ENCODE assay signal across 13 mouse cellular contexts in the genomic region with DNA sequence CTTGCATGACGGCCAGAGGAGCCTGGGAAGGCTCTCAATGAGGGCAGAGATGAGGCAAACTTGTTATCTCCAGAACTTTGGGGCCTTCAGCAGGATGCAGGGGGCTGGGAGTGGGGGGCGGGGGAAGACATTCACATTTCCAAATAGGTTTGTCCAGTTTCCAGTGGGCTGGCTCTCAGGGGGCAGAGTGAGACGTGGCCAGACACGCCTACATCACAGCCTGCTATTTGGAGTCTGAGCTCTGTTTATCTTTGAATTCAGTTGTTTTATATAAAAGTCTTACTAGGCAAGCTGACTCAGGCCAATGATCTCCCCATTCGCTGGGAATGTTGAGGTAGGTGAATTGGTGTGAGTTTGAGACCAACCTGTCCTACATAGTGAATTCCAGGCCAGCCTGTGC. TPM values are rescaled to one million over a fixed set of nuclear protein-coding genes. Genes with fewer than 3 reads are reported as not detected.
DNase-seq lines count a peak whose midpoint lies in the region; ATAC-seq lines count a peak whose summit lies in the region.
"Had no signal": no experiment of that assay in that cellular context is flagged by ENCODE, and none has a peak within 500 bp of the region (broad histone marks: within the 10 kb centered on the region; RNA-seq: fewer than 3 reads in every experiment).

No protein-coding gene starts in this region.

- no peak for DNase-seq in forebrain, embryonic 11.5 days (ENCODE audit: low spot score)
- DNase-seq in forebrain, embryonic 14.5 days (ENCODE audit: low spot score): no peak
- peak; percentile 27 to 42 for DNase-seq in heart, postnatal 14 days
- DNase-seq in lung, postnatal 25 days (ENCODE audit: low spot score): peak; percentile 4
- no peak for DNase-seq in layer of hippocampus, adult 11-12 months (ENCODE audit: low spot score)
- no peak for DNase-seq in right cerebral cortex, postnatal 36 days (ENCODE audit: low spot score in 2 of 2)
- DNase-seq in frontal cortex, postnatal 14 days (ENCODE audit: low spot score in 2 of 2): no peak
- DNase-seq: B cell, adult 2 months had no signal

- H3K4me2 ChIP-seq in forebrain, embryonic 13.5 days: peak overlapping the region; percentile 36
- H3K4me2 ChIP-seq in forebrain, embryonic 11.5 days (ENCODE audit: low read depth, low read length, severe bottlenecking): no peak overlapping the region
- peak overlapping the region; percentile 38 for H3K4me2 ChIP-seq in forebrain, embryonic 14.5 days (ENCODE audit: low read length)

- H3K4me3 ChIP-seq in forebrain, embryonic 13.5 days: no peak overlapping the region
- H3K4me3 ChIP-seq in forebrain, embryonic 11.5 days (ENCODE audit: low read depth, low read length): no peak overlapping the region
- no peak overlapping the region for H3K4me3 ChIP-seq in forebrain, embryonic 14.5 days (ENCODE audit: low read depth, low read length)

- no peak overlapping the region for H3K9ac ChIP-seq in forebrain, embryonic 13.5 days
- no peak overlapping the region for H3K9ac ChIP-seq in forebrain, embryonic 11.5 days (ENCODE audit: low read length)
- H3K9ac ChIP-seq in forebrain, embryonic 14.5 days (ENCODE audit: low read length): no peak overlapping the region

- no peaks in the 10 kb centered on the region for H3K27me3 ChIP-seq in forebrain, embryonic 13.5 days
- no peaks in the 10 kb centered on the region for H3K27me3 ChIP-seq in forebrain, embryonic 11.5 days (ENCODE audit: control insufficient read depth, insufficient read depth, low read length)
- no peaks in the 10 kb centered on the region for H3K27me3 ChIP-seq in forebrain, embryonic 14.5 days (replicated peaks; ENCODE audit: control insufficient read depth, insufficient read depth, low read length)
- H3K27me3 ChIP-seq: Patski had no signal

- H3K9me3 ChIP-seq in forebrain, embryonic 13.5 days (replicated peaks): no peaks in the 10 kb centered on the region
- H3K9me3 ChIP-seq in forebrain, embryonic 11.5 days (ENCODE audit: control insufficient read depth, low read length): no peaks in the 10 kb centered on the region
- no peaks in the 10 kb centered on the region for H3K9me3 ChIP-seq in forebrain, embryonic 14.5 days (replicated peaks; ENCODE audit: control insufficient read depth, low read length)

- peak overlapping the region; percentile 65; the same call in 1 of the 2 replicates for H3K27ac ChIP-seq in forebrain, embryonic 13.5 days
- H3K27ac ChIP-seq in forebrain, embryonic 11.5 days (ENCODE audit: low read depth, low read length): no peak overlapping the region
- H3K27ac ChIP-seq in forebrain, embryonic 14.5 days (ENCODE audit: low read depth, low read length): no peak overlapping the region; the same call in 1 of the 2 replicates

- WGBS in forebrain, embryonic 13.5 days: 79% methylated on average over 5 of the region's 5 CpGs
- 83% methylated on average over 5 of the region's 5 CpGs for WGBS in forebrain, embryonic 11.5 days
- WGBS in forebrain, embryonic 14.5 days: 68% methylated on average over 5 of the region's 5 CpGs

- H3K4me1 ChIP-seq in forebrain, embryonic 13.5 days: peaks cover 18% of the 10 kb centered on the region
- H3K4me1 ChIP-seq in forebrain, embryonic 11.5 days (replicated peaks; ENCODE audit: control insufficient read depth, insufficient read depth, low read length): peaks cover 3% of the 10 kb centered on the region; the same call in 1 of the 2 replicates
- H3K4me1 ChIP-seq in forebrain, embryonic 14.5 days (ENCODE audit: control insufficient read depth, insufficient read depth, low read length): peaks cover 9% of the 10 kb centered on the region; the same call in 1 of the 2 replicates

- ATAC-seq in forebrain, embryonic 13.5 days: no peak
- no peak for ATAC-seq in forebrain, embryonic 11.5 days (replicated peaks; ENCODE audit: low FRiP score)
- no peak for ATAC-seq in forebrain, embryonic 14.5 days
- ATAC-seq: Patski had no signal

- no peaks in the 10 kb centered on the region for H3K36me3 ChIP-seq in forebrain, embryonic 13.5 days (ENCODE audit: poor library complexity, severe bottlenecking)
- no peaks in the 10 kb centered on the region for H3K36me3 ChIP-seq in forebrain, embryonic 11.5 days (ENCODE audit: control insufficient read depth, insufficient read depth, low read length)
- no peaks in the 10 kb centered on the region for H3K36me3 ChIP-seq in forebrain, embryonic 14.5 days (ENCODE audit: control insufficient read depth, insufficient read depth, low read length)

- intact Hi-C loops in heart, postnatal 14 days (cut with DNase I): no loop called here

RNA-seq across cellular contexts. Expression of gene 9630041A04Rik, which starts 1.5 kb away (rescaled TPM):
- polyA plus RNA-seq in forebrain, embryonic 13.5 days (2015; fragmentation: Nextera tagmentation; extraction: Ambion mirVana): 0.26 and 0.30 TPM in 2 replicates
- 0.29 TPM in 1 of 2 replicates, not detected in the other for polyA plus RNA-seq in forebrain, embryonic 11.5 days (2014; fragmentation: Nextera tagmentation; extraction: Ambion mirVana)
- 0.28 TPM in 1 of 2 replicates, not detected in the other for polyA plus RNA-seq in forebrain, embryonic 14.5 days (2014; fragmentation: Nextera tagmentation; extraction: Ambion mirVana)
- total RNA-seq in heart, postnatal 14 days (2021): not detected
- total RNA-seq: megakaryocyte progenitor cell, adult 5-6 weeks had no signal
- polyA plus RNA-seq: limb, embryonic 11.5 days; Patski; testis, adult 2 months had no signal

Comparison
In these comparisons a context has a peak if more than half of its experiments do, and no peak if none do; other contexts are left out.
1. DNase-seq: peak in heart, postnatal 14 days (2 of 2) and lung, postnatal 25 days (single experiment); none in forebrain, embryonic 11.5 days (single experiment), forebrain, embryonic 14.5 days (single experiment), layer of hippocampus, adult 11-12 months (single experiment), right cerebral cortex, postnatal 36 days (0 of 2) and frontal cortex, postnatal 14 days (0 of 2).